14 mouse cellular contexts compared by ENCODE assay signal in genomic region chr19:25308156-25308555, GRCm38 (mm10).
"Had no signal": no experiment of that assay in that cellular context is flagged by ENCODE, and none has a peak within 500 bp of the region (broad histone marks: within the 10 kb centered on the region; RNA-seq: fewer than 3 reads in every experiment).

No protein-coding gene starts in this region.

- H3K4me3 ChIP-seq: left cerebral cortex, adult 2 months; limb, embryonic 12.5 days; liver, embryonic 13.5 days; midbrain, embryonic 10.5 days; myocyte; neural tube, embryonic 15.5 days had no signal

- H3K9me3 ChIP-seq: limb, embryonic 12.5 days; liver, embryonic 13.5 days; midbrain, embryonic 10.5 days; neural tube, embryonic 15.5 days had no signal

- DNase-seq: kidney, postnatal 25 days; liver; liver, embryonic 13.5 days; lung, adult 18-20 months; lung, postnatal 36 days; right cerebral cortex, adult 18-20 months; right cerebral cortex, postnatal 25 days; thymus, postnatal 4 days had no signal

- ATAC-seq: lung, postnatal 0 days had no signal

- H3K4me2 ChIP-seq: limb, embryonic 12.5 days; neural tube, embryonic 15.5 days had no signal

- H3K27me3 ChIP-seq: limb, embryonic 12.5 days; liver, embryonic 13.5 days; neural tube, embryonic 15.5 days had no signal

- H3K27ac ChIP-seq: left cerebral cortex, adult 2 months; liver, embryonic 13.5 days; neural tube, embryonic 15.5 days had no signal

- H3K9ac ChIP-seq: limb, embryonic 12.5 days; liver, embryonic 13.5 days; neural tube, embryonic 15.5 days had no signal

- H3K36me3 ChIP-seq: limb, embryonic 12.5 days; liver, embryonic 13.5 days; midbrain, embryonic 10.5 days; neural tube, embryonic 15.5 days had no signal
